Mouse (Mus musculus): ENCODE measurements around the gene Nkd2. TPM values are rescaled to one million over a fixed set of nuclear protein-coding genes. Genes with fewer than 3 reads are reported as not detected.

Gene Nkd2
- total RNA-seq, 2 experiments from 2014 or later, result 6.5 to 6.6 TPM

DNA sequence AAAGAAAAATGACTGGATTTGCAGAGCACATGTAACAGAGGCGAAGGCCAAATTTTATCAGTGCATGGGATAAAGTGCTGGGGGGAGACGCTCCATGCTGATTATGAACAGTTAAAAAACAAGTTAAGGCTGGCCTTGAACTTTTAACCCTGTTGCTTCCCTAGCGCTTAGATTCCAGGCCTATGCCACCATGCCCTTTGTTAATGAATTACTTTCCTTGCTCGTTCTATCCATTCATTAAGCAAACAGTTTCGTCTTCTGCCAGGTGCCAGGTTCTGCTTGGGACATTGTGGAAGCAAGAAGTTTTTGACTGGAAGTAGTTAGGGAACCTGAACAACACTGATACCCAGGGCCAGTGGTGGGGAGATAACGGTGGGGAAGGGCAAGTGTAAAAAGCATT, 23.7 kb downstream of the Nkd2 start:
- intact Hi-C loops (cut with DNase I), result loop anchor here (5.0 kb wide), 1 partner anchor 101 kb away; no protein-coding TSS in a partner anchor

GRCm38 (mm10) chr13:73822187-73822800, 25.1 kb downstream of the Nkd2 start:
- peak in 1 of 2 experiments; percentile 61 for DNase-seq (ENCODE audit: extremely low spot score in 1 of 2, low spot score in 2 of 2)
- intact Hi-C loops (cut with DNase I), result loop anchor here (5.0 kb wide), 1 partner anchor 100 kb away; no protein-coding TSS in a partner anchor

More for the DNA sequence above, 23.7 kb downstream of the Nkd2 start:
- no peak for DNase-seq (ENCODE audit: extremely low spot score in 1 of 2, low spot score in 2 of 2)

- intact Hi-C loops (cut with DNase I), result loop anchor here (5.0 kb wide), 1 partner anchor 99 kb away; no protein-coding TSS in a partner anchor
- DNase-seq (ENCODE audit: extremely low spot score in 1 of 2, low spot score in 2 of 2), result no peak
Observed at GRCm38 (mm10) chr13:73821251-73821650, 26.2 kb downstream of the Nkd2 start.

- intact Hi-C loops (cut with DNase I), result no loop called here
- DNase-seq (ENCODE audit: extremely low spot score in 1 of 2, low spot score in 2 of 2), result no peak
Observed at GRCm38 (mm10) chr13:73818921-73819320, 28.5 kb downstream of the Nkd2 start.

DNA sequence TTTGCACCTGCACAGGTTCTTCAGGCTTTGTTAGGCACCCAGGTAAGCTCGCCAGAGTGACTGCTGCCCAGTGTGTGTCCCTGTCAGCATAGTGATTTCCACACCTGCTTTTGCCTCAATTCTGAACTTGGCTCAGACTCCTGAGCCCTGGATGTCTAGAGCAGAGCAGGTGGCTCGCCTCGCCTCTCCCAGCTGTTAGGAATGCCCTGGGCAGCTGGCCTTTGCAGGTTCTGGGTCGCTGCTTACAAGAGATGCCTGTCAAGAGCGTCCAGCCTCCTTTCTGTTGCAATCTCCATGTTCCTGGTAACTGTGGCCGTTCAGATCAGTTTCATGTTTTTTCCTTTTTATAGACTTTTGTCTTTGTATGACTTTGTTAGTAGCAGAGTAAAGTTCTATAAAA, 31.1 kb downstream of the Nkd2 start:
- intact Hi-C loops (cut with DNase I), result no loop called here
- no peak for DNase-seq (ENCODE audit: extremely low spot score in 1 of 2, low spot score in 2 of 2)

DNA sequence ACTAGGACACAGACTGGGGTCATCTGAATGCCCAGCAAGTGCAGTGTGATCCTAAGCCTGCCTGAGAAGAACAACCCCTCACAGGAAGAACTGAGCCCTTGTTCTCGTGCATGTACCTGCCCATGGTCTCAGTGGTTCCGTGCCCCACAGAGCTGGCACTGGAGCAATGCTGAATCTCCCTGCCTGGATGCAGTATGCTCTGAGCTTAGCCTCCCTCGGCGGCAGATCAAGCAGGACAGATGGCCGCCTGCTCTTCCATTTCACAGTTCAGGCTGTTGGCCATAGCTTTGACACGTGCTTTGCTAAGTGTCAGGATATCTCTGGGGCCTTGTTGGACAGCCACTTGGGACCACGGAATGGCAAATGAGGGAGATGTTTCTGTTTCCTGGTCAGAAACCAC, 33.2 kb downstream of the Nkd2 start:
- no peak for DNase-seq (ENCODE audit: extremely low spot score in 1 of 2, low spot score in 2 of 2)
- intact Hi-C loops (cut with DNase I), result no loop called here

DNA sequence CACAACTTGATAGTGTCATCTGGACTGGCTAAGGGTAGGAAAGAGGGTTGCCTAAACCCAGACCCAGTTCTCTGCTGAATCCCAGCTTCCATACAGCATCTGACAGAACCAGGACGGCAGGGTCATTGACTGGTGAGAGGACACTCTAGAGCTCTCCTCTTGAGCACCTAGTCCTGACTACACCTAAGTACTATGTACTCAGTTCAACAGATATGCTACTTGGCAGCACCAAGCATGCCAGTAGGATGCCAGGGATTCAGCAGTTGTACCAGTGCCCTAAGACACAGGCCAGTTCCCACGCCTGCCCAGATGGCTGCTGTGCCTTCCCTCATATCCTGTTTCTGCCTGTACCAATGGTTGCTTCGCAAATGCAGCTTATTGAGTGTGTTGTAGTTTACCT, 34.5 kb downstream of the Nkd2 start:
- intact Hi-C loops (cut with DNase I), result no loop called here
- no peak for DNase-seq (ENCODE audit: extremely low spot score in 1 of 2, low spot score in 2 of 2)

DNA sequence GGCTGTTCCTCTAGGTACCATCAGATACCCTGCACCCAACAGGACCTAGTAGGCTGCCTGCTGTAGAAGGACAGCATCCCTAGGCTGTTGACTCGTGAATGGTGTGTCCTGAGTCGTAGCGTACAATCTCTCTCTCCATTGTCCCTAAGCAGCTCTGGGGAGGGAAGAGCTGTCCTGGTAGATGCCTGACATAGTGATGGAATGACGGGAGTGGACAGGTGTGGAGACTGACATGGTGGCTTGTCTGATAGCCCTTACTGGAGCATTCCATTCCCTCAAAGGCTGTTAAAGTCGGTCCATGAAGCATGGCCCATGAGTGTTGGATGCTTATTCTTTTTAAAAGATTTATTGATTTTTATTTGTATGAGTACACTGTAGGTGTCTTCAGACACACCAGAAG, 42.5 kb downstream of the Nkd2 start:
- intact Hi-C loops (cut with DNase I), result no loop called here
- DNase-seq (ENCODE audit: extremely low spot score in 1 of 2, low spot score in 2 of 2), result no peak

GRCm38 (mm10) chr13:73803450-73804178, 43.8 kb downstream of the Nkd2 start:
- DNase-seq (ENCODE audit: extremely low spot score in 1 of 2, low spot score in 2 of 2), result peak; percentile 42 to 70
- intact Hi-C loops (cut with DNase I), result no loop called here

DNA sequence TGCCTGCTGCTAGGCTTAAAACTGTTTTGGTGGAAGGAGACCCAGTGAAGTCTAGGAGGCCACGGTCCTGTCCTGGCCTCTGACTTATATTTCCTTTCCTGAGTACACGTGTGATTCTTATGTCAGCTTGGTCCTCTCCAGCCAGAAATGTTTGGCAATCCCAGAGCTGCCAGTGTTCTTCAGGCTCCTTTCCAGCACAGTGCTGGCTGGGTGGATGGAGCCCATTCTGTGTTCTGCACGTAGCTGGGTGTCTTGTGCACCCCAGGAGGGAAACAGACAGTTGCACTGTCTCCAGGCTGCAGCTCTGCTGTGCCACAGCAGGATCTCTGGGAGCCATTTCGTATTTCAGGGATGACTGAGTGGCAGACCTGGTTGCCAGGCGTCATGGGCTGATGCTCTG, 48.3 kb downstream of the Nkd2 start:
- intact Hi-C loops (cut with DNase I), result no loop called here
- DNase-seq (ENCODE audit: extremely low spot score in 1 of 2, low spot score in 2 of 2), result no peak

GRCm38 (mm10) chr13:73793171-73793570, 54.3 kb downstream of the Nkd2 start:
- intact Hi-C loops (cut with DNase I), result no loop called here
- DNase-seq (ENCODE audit: extremely low spot score in 1 of 2, low spot score in 2 of 2), result no peak

GRCm38 (mm10) chr13:73792176-73792575, 55.3 kb downstream of the Nkd2 start:
- no peak for DNase-seq (ENCODE audit: extremely low spot score in 1 of 2, low spot score in 2 of 2)
- intact Hi-C loops (cut with DNase I), result no loop called here

- intact Hi-C loops (cut with DNase I), result no loop called here
- DNase-seq (ENCODE audit: extremely low spot score in 1 of 2, low spot score in 2 of 2), result no peak
Observed at GRCm38 (mm10) chr13:73782486-73782885, 64.9 kb downstream of the Nkd2 start.

DNA sequence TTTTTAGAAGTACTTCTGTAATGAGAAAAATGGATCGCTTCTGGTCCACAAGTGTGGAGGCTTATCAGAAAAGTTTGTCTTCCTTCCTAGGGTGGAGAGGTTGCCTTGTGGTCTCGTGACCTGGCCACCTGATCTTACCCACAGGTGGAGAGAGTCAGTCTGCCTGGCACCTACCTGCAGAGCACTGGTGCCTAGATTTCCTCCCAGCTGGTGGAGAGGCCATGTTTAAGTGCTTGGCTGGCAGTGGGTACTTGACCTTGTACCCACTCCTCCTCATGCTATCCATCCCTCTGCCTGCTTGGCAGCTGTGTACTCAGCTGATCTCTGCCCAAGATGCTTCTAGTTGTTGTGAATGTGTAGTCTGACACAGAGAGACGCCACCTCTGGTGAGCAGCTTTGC, 69.9 kb downstream of the Nkd2 start:
- intact Hi-C loops (cut with DNase I), result no loop called here
- no peak for DNase-seq (ENCODE audit: extremely low spot score in 1 of 2, low spot score in 2 of 2)

GRCm38 (mm10) chr13:73775786-73776185, 71.6 kb downstream of the Nkd2 start:
- intact Hi-C loops (cut with DNase I), result no loop called here
- DNase-seq (ENCODE audit: extremely low spot score in 1 of 2, low spot score in 2 of 2), result no peak

- peak; percentile 8 to 48 for DNase-seq (ENCODE audit: extremely low spot score in 1 of 2, low spot score in 2 of 2)
- intact Hi-C loops (cut with DNase I), result no loop called here
Observed at GRCm38 (mm10) chr13:73773519-73774205, 73.8 kb downstream of the Nkd2 start.

GRCm38 (mm10) chr13:73772655-73773054, 74.8 kb downstream of the Nkd2 start:
- intact Hi-C loops (cut with DNase I), result no loop called here
- DNase-seq (ENCODE audit: extremely low spot score in 1 of 2, low spot score in 2 of 2), result peak in 1 of 2 experiments; percentile 49

GRCm38 (mm10) chr13:73771131-73771530, 76.3 kb downstream of the Nkd2 start:
- intact Hi-C loops (cut with DNase I), result no loop called here
- DNase-seq (ENCODE audit: extremely low spot score in 1 of 2, low spot score in 2 of 2), result no peak

GRCm38 (mm10) chr13:73769916-73770682, 77.3 kb downstream of the Nkd2 start:
- intact Hi-C loops (cut with DNase I), result no loop called here
- no peak for DNase-seq (ENCODE audit: extremely low spot score in 1 of 2, low spot score in 2 of 2)

Measured in left cerebral cortex, postnatal 10 days (tissue).